Mouse (Mus musculus) heart, embryonic 12.5 days (tissue): ENCODE measurements around the gene Nexn. TPM values are rescaled to one million over a fixed set of nuclear protein-coding genes. Genes with fewer than 3 reads are reported as not detected.
"Not testable (repeated sequence)": the region's sequence is repeated elsewhere in the genome, so short reads cannot be mapped to it uniquely, and the experiment has no call there.

ENCODE experiments used
- ATAC-seq: fragments of 200-750 bp; cut with Nextera tagmentation; 2 replicates; pipeline ENCODE4 v1.8.0; 2017; ENCODE audit warnings: moderate TSS enrichment, moderate library complexity; ENCODE audit not compliant: insufficient number of reproducible peaks, low FRiP score
- H3K27ac ChIP-seq: fragments of 300-500 bp; sonication (generic); 2 replicates; pipeline ENCODE4 v1.5.1; 2016; ENCODE audit warnings: mild to moderate bottlenecking, moderate library complexity; ENCODE audit not compliant: poor library complexity, severe bottlenecking
- H3K27me3 ChIP-seq: fragments of 300-500 bp; sonication (generic); replicated peaks from 2 replicates; pipeline ENCODE4 v1.6.1; 2016; ENCODE audit warnings: mild to moderate bottlenecking, moderate library complexity
- H3K36me3 ChIP-seq: fragments of 300-500 bp; sonication (generic); 2 replicates; pipeline ENCODE4 v1.6.1; 2016; ENCODE audit warnings: mild to moderate bottlenecking, moderate library complexity
- H3K4me1 ChIP-seq: fragments of 300-500 bp; sonication (generic); replicated peaks from 2 replicates; pipeline ENCODE4 v1.6.1; 2016; ENCODE audit warnings: mild to moderate bottlenecking
- H3K4me2 ChIP-seq: fragments of 300-500 bp; sonication (generic); 2 replicates; pipeline ENCODE4 v1.6.1; 2016; ENCODE audit warnings: mild to moderate bottlenecking, moderate library complexity
- H3K4me3 ChIP-seq: fragments of 300-500 bp; sonication (generic); 2 replicates; pipeline ENCODE4 v1.5.1; 2016; ENCODE audit warnings: mild to moderate bottlenecking
- H3K9ac ChIP-seq: fragments of 300-500 bp; sonication (generic); 2 replicates; pipeline ENCODE4 v1.6.1; 2016; ENCODE audit warnings: mild to moderate bottlenecking, moderate library complexity
- H3K9me3 ChIP-seq: fragments of 300-500 bp; sonication (generic); replicated peaks from 2 replicates; pipeline ENCODE4 v1.6.1; 2016; ENCODE audit warnings: mild to moderate bottlenecking, moderate library complexity
- WGBS: fragments of 180-500 bp; shearing (Covaris S2); methylation state at CpG from one replicate; pipeline ENCODE4 v1.1.7; 2016; 5-methylcytosine and 5-hydroxymethylcytosine counted together
- polyA plus RNA-seq: library from polyadenylated mRNA; unstranded; fragments of >200 nt; fragmentation: Nextera tagmentation; extraction: Ambion mirVana; gene quantifications from 2 replicates; pipeline ENCODE4 v1.2.1, GENCODE M21; 2016

The Nexn gene
- polyA plus RNA-seq, 1 experiment from 2014 or later = 226 TPM

- peaks cover 54% of the 10 kb centered on the region for H3K4me1 ChIP-seq
- 3% methylated on average over 8 of the region's 8 CpGs for WGBS
These were observed 4.2 kb downstream of the Nexn start for GRCm38 (mm10) chr3:152261948-152262347.

GRCm38 (mm10) chr3:152261436-152261835, 4.7 kb downstream of the Nexn start:
- peak overlapping the region; percentile 100 for H3K27ac ChIP-seq
- peak overlapping the region; percentile 81 for H3K9ac ChIP-seq
- no peaks in the 10 kb centered on the region for H3K36me3 ChIP-seq
- peak overlapping the region; percentile 94 for H3K4me3 ChIP-seq
- no peak for ATAC-seq
- 21% methylated on average over 8 of the region's 8 CpGs for WGBS
- no peaks in the 10 kb centered on the region for H3K9me3 ChIP-seq
- H3K4me1 ChIP-seq = peaks cover 53% of the 10 kb centered on the region
- H3K27me3 ChIP-seq = no peaks in the 10 kb centered on the region
- peak overlapping the region; percentile 77 for H3K4me2 ChIP-seq

More at GRCm38 (mm10) chr3:152261948-152262347, 4.2 kb downstream of the Nexn start:
- Histone ChIP-seq H3K36me3 (no peaks in the 10 kb centered on the region), H3K4me2 (peak overlapping the region; percentile 77), H3K9me3 (no peaks in the 10 kb centered on the region), H3K9ac (peak overlapping the region; percentile 81), H3K27ac (peak overlapping the region; percentile 100), H3K27me3 (no peaks in the 10 kb centered on the region), H3K4me3 (peak overlapping the region; percentile 94)
- ATAC-seq = 0 out of 2 replicates have a peak, but pooled peaks have one; percentile 35

GRCm38 (mm10) chr3:152260362-152260761, 5.8 kb downstream of the Nexn start:
- H3K36me3 ChIP-seq = peaks cover under 1% of the 10 kb centered on the region; the same call in 1 of the 2 replicates
- peak overlapping the region; percentile 5 for H3K4me2 ChIP-seq
- H3K27ac ChIP-seq = peak overlapping the region; percentile 82
- no peaks in the 10 kb centered on the region for H3K9me3 ChIP-seq
- H3K27me3 ChIP-seq = no peaks in the 10 kb centered on the region
- H3K4me1 ChIP-seq = peaks cover 47% of the 10 kb centered on the region
- 88% methylated on average over 1 of the region's 1 CpGs for WGBS
- H3K4me3 ChIP-seq = no peak overlapping the region
- H3K9ac ChIP-seq = peak overlapping the region; percentile 2; the same call in 1 of the 2 replicates
- no peak for ATAC-seq

GRCm38 (mm10) chr3:152259409-152259808, 6.7 kb downstream of the Nexn start:
- not testable (repeated sequence) for H3K36me3 ChIP-seq, H3K27me3 ChIP-seq, H3K9me3 ChIP-seq
- 0 out of 2 replicates have a peak overlapping the region, but pooled peaks have one; percentile 13 for H3K4me3 ChIP-seq
- peak overlapping the region; percentile 19; the same call in 1 of the 2 replicates for H3K9ac ChIP-seq
- peak overlapping the region; percentile 82 for H3K27ac ChIP-seq
- H3K4me1 ChIP-seq = peaks cover 47% of the 10 kb centered on the region
- ATAC-seq = 0 out of 2 replicates have a peak, but pooled peaks have one; percentile 50
- WGBS = 26% methylated on average over 8 of the region's 9 CpGs
- H3K4me2 ChIP-seq = peak overlapping the region; percentile 5

- Histone ChIP-seq H3K4me3 (no peak overlapping the region), H3K9ac (0 out of 2 replicates have a peak overlapping the region, but pooled peaks have one; percentile 23), H3K4me1 (peaks cover 39% of the 10 kb centered on the region), H3K36me3 (peaks cover 22% of the 10 kb centered on the region), H3K27ac (peak overlapping the region; percentile 34; the same call in 1 of the 2 replicates), H3K27me3 (no peaks in the 10 kb centered on the region), H3K9me3 (no peaks in the 10 kb centered on the region), H3K4me2 (0 out of 2 replicates have a peak overlapping the region, but pooled peaks have one; percentile 2)
- ATAC-seq = no peak
- 82% methylated on average over 3 of the region's 3 CpGs for WGBS
These were observed 8.6 kb downstream of the Nexn start for GRCm38 (mm10) chr3:152257528-152257927.

- WGBS = 80% methylated on average over 1 of the region's 1 CpGs
- Histone ChIP-seq H3K4me3 (no peak overlapping the region), H3K4me2 (no peak overlapping the region), H3K4me1 (no peaks in the 10 kb centered on the region; the same call in 1 of the 2 replicates), H3K9me3 (no peaks in the 10 kb centered on the region), H3K27ac (no peak overlapping the region), H3K9ac (no peak overlapping the region), H3K36me3 (peaks cover 57% of the 10 kb centered on the region), H3K27me3 (no peaks in the 10 kb centered on the region)
- ATAC-seq = no peak
These were observed 15.7 kb downstream of the Nexn start for GRCm38 (mm10) chr3:152250487-152250886.

- no peaks in the 10 kb centered on the region for H3K4me1 ChIP-seq
- 81% methylated on average over 12 of the region's 12 CpGs for WGBS
- peaks cover 49% of the 10 kb centered on the region for H3K36me3 ChIP-seq
- no peaks in the 10 kb centered on the region for H3K9me3 ChIP-seq
- H3K9ac ChIP-seq = no peak overlapping the region
- no peak overlapping the region for H3K27ac ChIP-seq
- no peak for ATAC-seq
- no peak overlapping the region for H3K4me2 ChIP-seq
- no peak overlapping the region for H3K4me3 ChIP-seq
- H3K27me3 ChIP-seq = no peaks in the 10 kb centered on the region
These were observed 18.4 kb downstream of the Nexn start for GRCm38 (mm10) chr3:152247708-152248107.

- ATAC-seq = no peak
- no peak overlapping the region for H3K9ac ChIP-seq
- no peaks in the 10 kb centered on the region for H3K4me1 ChIP-seq
- H3K36me3 ChIP-seq = peaks cover 58% of the 10 kb centered on the region
- WGBS = 70% methylated on average over 5 of the region's 5 CpGs
- H3K27me3 ChIP-seq = no peaks in the 10 kb centered on the region
- no peak overlapping the region for H3K4me2 ChIP-seq
- no peaks in the 10 kb centered on the region for H3K9me3 ChIP-seq
- no peak overlapping the region for H3K27ac ChIP-seq
- no peak overlapping the region for H3K4me3 ChIP-seq
These were observed 20.8 kb downstream of the Nexn start for GRCm38 (mm10) chr3:152245273-152245910.

GRCm38 (mm10) chr3:152243304-152243703, 22.8 kb downstream of the Nexn start:
- no peak overlapping the region for H3K27ac ChIP-seq
- 78% methylated on average over 4 of the region's 4 CpGs for WGBS
- H3K4me3 ChIP-seq = no peak overlapping the region
- ATAC-seq = no peak
- H3K4me2 ChIP-seq = no peak overlapping the region
- H3K27me3 ChIP-seq = no peaks in the 10 kb centered on the region
- H3K36me3 ChIP-seq = peaks cover 59% of the 10 kb centered on the region
- H3K9ac ChIP-seq = no peak overlapping the region
- H3K9me3 ChIP-seq = no peaks in the 10 kb centered on the region
- H3K4me1 ChIP-seq = no peaks in the 10 kb centered on the region

- Histone ChIP-seq H3K9ac (no peak overlapping the region), H3K36me3 (peaks cover 53% of the 10 kb centered on the region), H3K4me3 (no peak overlapping the region), H3K4me2 (no peak overlapping the region), H3K27ac (no peak overlapping the region), H3K4me1 (no peaks in the 10 kb centered on the region), H3K27me3 (no peaks in the 10 kb centered on the region), H3K9me3 (no peaks in the 10 kb centered on the region)
- 83% methylated on average over 3 of the region's 3 CpGs for WGBS
- no peak for ATAC-seq
These were observed 25.1 kb downstream of the Nexn start for GRCm38 (mm10) chr3:152241098-152241497.

- ATAC-seq = no peak
- H3K4me3 ChIP-seq = no peak overlapping the region
- H3K9ac ChIP-seq = no peak overlapping the region
- H3K4me1 ChIP-seq = no peaks in the 10 kb centered on the region
- H3K27me3 ChIP-seq = no peaks in the 10 kb centered on the region
- H3K9me3 ChIP-seq = no peaks in the 10 kb centered on the region
- no peak overlapping the region for H3K27ac ChIP-seq
- H3K36me3 ChIP-seq = peaks cover 49% of the 10 kb centered on the region
- H3K4me2 ChIP-seq = no peak overlapping the region
- WGBS = 81% methylated on average over 1 of the region's 1 CpGs
These were observed 26.6 kb downstream of the Nexn start for GRCm38 (mm10) chr3:152239592-152239991.
